Comparison of ENCODE assay signal across 8 mouse cellular contexts in genomic region chr10:57487201-57487600, GRCm38 (mm10). TPM values are rescaled to one million over a fixed set of nuclear protein-coding genes. Genes with fewer than 3 reads are reported as not detected.
A peak's percentile ranks its signal among the peaks of the same experiment; 100 is the strongest.
DNase-seq lines count a peak whose midpoint lies in the region; ATAC-seq lines count a peak whose summit lies in the region.

No protein-coding gene starts in this region.

- H3K4me2 ChIP-seq in midbrain, embryonic 11.5 days, result peak overlapping the region; percentile 71

- H3K27me3 ChIP-seq in megakaryocyte, embryonic 14.5 days (replicated peaks), result no peaks in the 10 kb centered on the region
- no peaks in the 10 kb centered on the region for H3K27me3 ChIP-seq in hindbrain, embryonic 10.5 days (ENCODE audit: insufficient read depth, poor library complexity, severe bottlenecking)
- H3K27me3 ChIP-seq in midbrain, embryonic 11.5 days (ENCODE audit: control insufficient read depth, insufficient read depth, low read length), result no peaks in the 10 kb centered on the region

- under 1% methylated on average over 8 of the region's 8 CpGs for WGBS in hindbrain, embryonic 10.5 days
- WGBS in midbrain, embryonic 11.5 days, result under 1% methylated on average over 8 of the region's 8 CpGs

- H3K9ac ChIP-seq in midbrain, embryonic 11.5 days (ENCODE audit: low read length), result peak overlapping the region; percentile 98

- H3K4me3 ChIP-seq in megakaryocyte, embryonic 14.5 days (replicated peaks), result peak overlapping the region; percentile 95
- peak overlapping the region; percentile 94 for H3K4me3 ChIP-seq in hindbrain, embryonic 10.5 days
- H3K4me3 ChIP-seq in midbrain, embryonic 11.5 days (ENCODE audit: low read depth, low read length), result peak overlapping the region; percentile 93

- 0 out of 2 replicates have a peak, but pooled peaks cover 3% of the 10 kb centered on the region for H3K9me3 ChIP-seq in megakaryocyte, embryonic 14.5 days
- H3K9me3 ChIP-seq in hindbrain, embryonic 10.5 days, result no peaks in the 10 kb centered on the region
- H3K9me3 ChIP-seq in midbrain, embryonic 11.5 days (ENCODE audit: control insufficient read depth, low read length), result no peaks in the 10 kb centered on the region

- no peak for ATAC-seq in CD4-positive, CD25-positive, alpha-beta regulatory T cell, adult 4 months
- ATAC-seq in megakaryocyte, adult 5-6 weeks (ENCODE audit: poor library complexity, severe bottlenecking), result no peak
- peak; percentile 55 for ATAC-seq in midbrain, embryonic 11.5 days (ENCODE audit: low FRiP score)
- no peak for ATAC-seq in activated CD4-positive, CD25-positive, alpha-beta regulatory T cell, adult 4 months

- DNase-seq in CD4-positive, CD25-positive, alpha-beta regulatory T cell, adult 2 months (ENCODE audit: low read depth, low spot score), result peak; percentile 45
- peak; percentile 75 for DNase-seq in hindbrain, embryonic 10.5 days (ENCODE audit: low spot score)
- DNase-seq in midbrain, embryonic 11.5 days (ENCODE audit: low spot score, missing footprints), result peak; percentile 96
- no peak for DNase-seq in layer of hippocampus, adult 8-10 months (ENCODE audit: low spot score in 2 of 2)

- H3K4me1 ChIP-seq in megakaryocyte, embryonic 14.5 days, result peaks cover 10% of the 10 kb centered on the region
- H3K4me1 ChIP-seq in hindbrain, embryonic 10.5 days (replicated peaks), result peaks cover 24% of the 10 kb centered on the region
- H3K4me1 ChIP-seq in midbrain, embryonic 11.5 days (ENCODE audit: control insufficient read depth, insufficient read depth, low read length), result peaks cover 17% of the 10 kb centered on the region

- H3K36me3 ChIP-seq in megakaryocyte, embryonic 14.5 days (replicated peaks; ENCODE audit: low read length), result no peaks in the 10 kb centered on the region
- H3K36me3 ChIP-seq in hindbrain, embryonic 10.5 days, result peaks cover 24% of the 10 kb centered on the region
- H3K36me3 ChIP-seq in midbrain, embryonic 11.5 days (ENCODE audit: control insufficient read depth, insufficient read depth, low read length), result 0 out of 2 replicates have a peak, but pooled peaks cover 5% of the 10 kb centered on the region

- H3K27ac ChIP-seq in hindbrain, embryonic 10.5 days, result peak overlapping the region; percentile 99
- peak overlapping the region; percentile 99 for H3K27ac ChIP-seq in midbrain, embryonic 11.5 days (ENCODE audit: low read depth, low read length)

RNA-seq across cellular contexts. Expression of gene Hsf2, which starts 1.0 kb away (rescaled TPM):
- 10 to 100 TPM; 14.7 to 15.0 TPM for polyA plus RNA-seq in CD4-positive, CD25-positive, alpha-beta regulatory T cell, adult 4 months (2017; shearing (Covaris generic))
- 0.28 TPM in 1 of 2 replicates, not detected in the other for polyA plus RNA-seq in megakaryocyte, embryonic 14.5 days (2012; ENCODE audit: insufficient read depth, low replicate concordance)
- total RNA-seq in megakaryocyte, adult 5-6 weeks (2015), result 23.1 and 25.7 TPM in 2 replicates
- 36.6 and 41.8 TPM in 2 replicates for total RNA-seq in megakaryocyte, adult 5-6 weeks (2017)
- polyA plus RNA-seq in hindbrain, embryonic 10.5 days (2016; fragmentation: Nextera tagmentation; extraction: Ambion mirVana), result 58.6 and 59.9 TPM in 2 replicates
- 83.3 and 86.8 TPM in 2 replicates for polyA plus RNA-seq in midbrain, embryonic 11.5 days (2014; fragmentation: Nextera tagmentation; extraction: Ambion mirVana)
- polyA plus RNA-seq in activated CD4-positive, CD25-positive, alpha-beta regulatory T cell, adult 4 months (2017; shearing (Covaris generic)), result 10 to 100 TPM; 12.6 to 15.9 TPM
- total RNA-seq in layer of hippocampus, adult 8-10 months (2022), result 10 to 100 TPM; 30.3 to 38.3 (median 34.6) TPM

RNA-seq across cellular contexts. Expression of gene Serinc1, which starts 45.1 kb away (rescaled TPM):
- polyA plus RNA-seq in CD4-positive, CD25-positive, alpha-beta regulatory T cell, adult 4 months (2017; shearing (Covaris generic)), result 100 to 1,000 TPM; 123 to 131 TPM
- 8.6 TPM in 1 of 2 replicates, not detected in the other for polyA plus RNA-seq in megakaryocyte, embryonic 14.5 days (2012; ENCODE audit: insufficient read depth, low replicate concordance)
- total RNA-seq in megakaryocyte, adult 5-6 weeks (2015), result 113 and 129 TPM in 2 replicates
- total RNA-seq in megakaryocyte, adult 5-6 weeks (2017), result 102 and 108 TPM in 2 replicates
- polyA plus RNA-seq in hindbrain, embryonic 10.5 days (2016; fragmentation: Nextera tagmentation; extraction: Ambion mirVana), result 135 and 142 TPM in 2 replicates
- polyA plus RNA-seq in midbrain, embryonic 11.5 days (2014; fragmentation: Nextera tagmentation; extraction: Ambion mirVana), result 243 and 274 TPM in 2 replicates
- polyA plus RNA-seq in activated CD4-positive, CD25-positive, alpha-beta regulatory T cell, adult 4 months (2017; shearing (Covaris generic)), result 100 to 1,000 TPM in 1 of 2 experiments, 10 to 100 TPM in 1; 97.3 to 103 TPM
- 1,000 to 10,000 TPM in 1 of 4 experiments, 100 to 1,000 TPM in 3; 879 to 1,039 (median 899) TPM for total RNA-seq in layer of hippocampus, adult 8-10 months (2022)

Comparison
In these comparisons a context has a peak if more than half of its experiments do, and no peak if none do; other contexts are left out.
1. DNase-seq: peak in CD4-positive, CD25-positive, alpha-beta regulatory T cell, adult 2 months (single experiment), hindbrain, embryonic 10.5 days (single experiment) and midbrain, embryonic 11.5 days (single experiment); none in layer of hippocampus, adult 8-10 months (0 of 2).
2. RNA of gene Hsf2, which starts 1.0 kb away (polyA plus RNA-seq): 83.3 to 86.8 TPM in midbrain, embryonic 11.5 days, 58.6 to 59.9 TPM in hindbrain, embryonic 10.5 days, 12.6 to 15.9 TPM in activated CD4-positive, CD25-positive, alpha-beta regulatory T cell, adult 4 months and 14.7 to 15.0 TPM in CD4-positive, CD25-positive, alpha-beta regulatory T cell, adult 4 months; 0.28 TPM in megakaryocyte, embryonic 14.5 days; every median in the first group is over 10 times any median in the second.
3. RNA of gene Serinc1, which starts 45.1 kb away (polyA plus RNA-seq): 243 to 274 TPM in midbrain, embryonic 11.5 days, 135 to 142 TPM in hindbrain, embryonic 10.5 days, 123 to 131 TPM in CD4-positive, CD25-positive, alpha-beta regulatory T cell, adult 4 months and 97.3 to 103 TPM in activated CD4-positive, CD25-positive, alpha-beta regulatory T cell, adult 4 months; 8.6 TPM in megakaryocyte, embryonic 14.5 days; every median in the first group is over 10 times any median in the second.
4. Peak in every context shown above with its lines, with median percentiles within 50 percentile points of each other: H3K4me3 ChIP-seq.